Mouse (Mus musculus) testis, postnatal 10 days (tissue): ENCODE measurements at regions not wholly inside any gene's neighbourhood (a gene's known extent, or its start where the extent isn't known, plus 50 kb on each side); places are given as distances from the start of the nearest gene placed in this dataset.

Experiments
- DNase-seq: peaks from one replicate; pipeline ENCODE4 v3.0.0; 2021; ENCODE audit warnings: low spot score

- DNase-seq = no peak
Measured at GRCm38 (mm10) chr12:27496826-27497557, 154.6 kb upstream of the Sox11 start.

DNA sequence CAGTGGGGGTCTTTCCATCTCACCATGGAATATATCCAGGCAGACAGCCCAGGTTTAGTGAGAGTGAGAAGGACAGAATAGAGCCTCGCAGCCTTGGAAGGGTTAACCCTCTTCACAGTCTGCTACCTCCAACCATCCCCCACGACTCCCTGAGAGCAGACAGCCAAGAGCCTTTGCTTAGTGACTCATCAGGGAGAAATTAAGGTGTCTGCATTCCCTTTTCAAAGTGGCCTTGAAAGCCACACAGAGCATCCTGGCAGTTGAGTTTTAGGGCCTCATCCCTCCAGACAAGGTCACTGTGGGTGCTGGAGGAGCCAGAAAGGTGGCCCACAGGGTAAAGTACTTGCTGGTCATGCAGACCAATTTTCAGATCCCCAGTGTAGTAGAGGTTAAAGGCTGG lies 149.9 kb upstream of the Sox11 start:
- no peak for DNase-seq

DNA sequence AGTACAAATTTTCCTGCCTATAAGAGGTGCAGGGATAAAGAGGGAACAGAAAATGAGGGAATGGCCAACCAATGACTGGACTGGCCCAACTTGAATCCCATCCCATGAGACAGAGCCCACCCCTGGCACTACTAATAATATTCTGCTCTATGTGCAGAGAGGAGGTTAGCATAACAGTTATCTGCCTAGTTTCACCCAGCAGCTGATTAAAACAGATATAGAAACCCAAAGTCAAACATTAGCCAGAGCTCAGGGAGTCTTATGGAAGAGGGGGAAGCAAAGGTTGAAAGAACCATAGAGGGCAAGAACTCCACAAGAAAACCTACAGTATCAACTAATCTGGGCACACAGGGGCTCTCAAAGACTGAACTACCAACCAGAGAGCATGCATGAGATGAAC lies 138.9 kb upstream of the Sox11 start:
- no peak for DNase-seq

GRCm38 (mm10) chr12:27479601-27480001 lies 137.2 kb upstream of the Sox11 start:
- DNase-seq = no peak

- no peak for DNase-seq
Measured at GRCm38 (mm10) chr12:27474631-27475030, 132.3 kb upstream of the Sox11 start.

DNA sequence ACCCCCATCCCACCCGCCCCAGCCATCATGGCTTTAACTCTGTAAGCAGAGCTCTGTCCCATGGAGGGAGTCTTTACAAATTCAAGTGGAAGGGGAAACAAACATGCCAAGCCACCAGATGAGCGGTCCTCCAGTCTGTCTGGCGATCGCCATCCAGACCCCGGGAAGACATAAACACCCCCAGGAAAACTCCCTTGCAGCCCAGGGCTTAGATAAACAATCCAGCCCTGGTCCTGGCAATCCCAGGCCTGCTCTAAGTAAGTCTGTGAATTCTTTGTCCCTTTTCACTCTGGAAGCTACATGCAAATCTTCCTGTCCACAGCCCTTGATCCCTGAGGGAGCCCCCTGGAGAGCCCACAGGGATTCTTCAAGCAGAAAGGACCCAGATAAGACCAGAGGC lies 129.2 kb upstream of the Sox11 start:
- no peak for DNase-seq

DNA sequence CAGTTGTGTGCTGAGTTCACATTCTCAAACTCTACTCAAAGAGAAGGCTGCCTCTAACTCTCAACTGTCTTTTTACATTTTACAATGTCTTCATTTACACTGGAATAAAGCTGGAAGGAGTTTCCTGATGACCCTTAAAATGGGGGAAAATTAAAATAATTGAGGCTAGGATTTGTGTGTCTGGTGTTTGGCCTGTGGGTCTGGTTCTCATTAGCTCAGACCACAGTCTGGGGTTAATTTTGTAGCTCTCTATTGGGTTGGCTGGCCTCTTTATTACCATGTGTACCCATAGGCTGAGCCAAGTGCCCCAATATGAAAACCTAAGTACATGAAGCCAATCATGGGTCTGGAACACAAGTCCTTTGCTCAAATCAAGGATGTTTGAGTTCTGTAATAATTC lies 128.0 kb upstream of the Sox11 start:
- no peak for DNase-seq

- no peak for DNase-seq
Measured at GRCm38 (mm10) chr12:27468782-27469181, 126.4 kb upstream of the Sox11 start.

DNA sequence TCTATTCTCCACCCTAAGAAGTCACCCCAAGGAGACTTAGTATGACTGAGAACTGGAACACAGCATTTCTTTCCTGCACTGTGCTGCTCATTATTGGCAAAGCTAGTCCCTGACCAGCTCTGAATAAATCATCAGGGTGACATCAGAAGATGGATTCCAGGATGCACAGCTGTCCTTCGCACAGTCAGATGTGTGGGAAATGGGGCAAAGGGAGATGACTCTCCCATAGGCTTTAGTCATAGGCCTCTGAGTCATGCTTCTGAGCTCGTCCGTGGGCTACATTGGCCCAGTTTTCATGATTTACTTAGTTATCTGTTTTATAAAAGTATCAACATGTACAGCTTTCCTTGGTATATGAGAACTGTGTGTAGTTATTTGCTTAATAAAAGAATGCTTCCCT lies 125.8 kb upstream of the Sox11 start:
- no peak for DNase-seq

DNA sequence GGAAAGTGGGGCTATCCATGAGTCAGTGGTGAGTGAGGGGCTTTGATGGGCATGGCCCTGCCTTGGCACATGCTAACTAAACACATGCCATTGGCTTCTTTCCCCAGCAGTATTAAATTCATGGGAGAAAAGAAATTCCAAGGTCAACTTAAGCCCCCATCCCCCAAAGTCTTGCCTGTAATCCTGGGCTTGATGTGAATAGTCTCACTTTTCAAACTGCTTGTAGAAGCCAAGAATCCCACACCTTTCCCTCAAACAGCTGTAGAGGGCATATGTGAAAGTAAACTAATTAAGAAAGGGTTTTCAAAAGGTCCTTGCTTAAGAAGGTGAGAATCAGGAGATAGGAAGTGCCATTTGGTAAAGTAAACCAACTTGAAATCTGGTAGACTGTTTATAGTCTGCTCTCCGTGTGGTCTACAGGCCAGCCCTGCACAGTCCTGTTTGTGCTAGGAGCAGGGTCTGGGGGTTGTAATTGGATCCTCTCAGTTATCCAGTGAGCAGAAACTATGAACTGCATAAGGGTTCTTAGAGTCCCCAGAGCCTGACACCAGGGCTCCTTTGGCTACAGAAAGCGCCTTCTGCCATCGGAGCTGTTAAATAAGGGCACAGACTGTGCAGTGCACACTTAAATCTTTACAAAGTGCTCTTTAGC lies 123.3 kb upstream of the Sox11 start:
- DNase-seq = no peak

- no peak for DNase-seq
Measured at GRCm38 (mm10) chr12:27458674-27459073, 116.3 kb upstream of the Sox11 start.

DNA sequence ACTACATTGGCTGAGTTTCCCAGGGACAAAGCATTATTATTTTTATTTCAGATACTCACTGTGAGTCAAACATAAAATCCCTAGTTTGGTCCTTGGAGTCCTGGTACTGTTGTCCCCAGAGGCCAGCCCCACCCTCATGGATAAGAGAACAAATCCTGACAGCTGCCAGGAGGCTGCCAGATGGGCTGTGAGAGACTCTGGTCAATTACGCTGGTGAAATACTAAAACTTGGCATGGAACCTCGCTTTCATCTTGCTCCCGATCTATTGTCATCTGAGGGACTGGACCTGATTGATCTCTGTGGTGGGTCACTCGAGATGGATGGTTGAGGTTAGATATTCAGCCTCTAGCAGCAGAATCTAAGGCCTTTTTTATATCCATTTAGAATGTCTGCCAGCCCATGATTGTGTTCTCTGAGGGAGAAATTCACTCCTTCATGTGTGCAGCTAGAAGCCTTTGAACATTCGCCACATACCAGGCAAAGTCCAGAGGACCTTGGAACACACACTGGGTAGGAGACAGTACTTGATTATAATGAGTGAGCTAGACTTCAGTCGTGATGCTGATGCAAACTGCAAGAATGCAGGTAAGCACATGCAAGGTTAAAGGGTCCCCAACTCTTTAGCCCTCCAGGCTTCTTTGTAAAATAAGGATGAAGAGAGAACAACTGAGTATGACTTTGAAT lies 95.4 kb upstream of the Sox11 start:
- DNase-seq = no peak

- no peak for DNase-seq
Measured at GRCm38 (mm10) chr12:27431338-27431737, 89.0 kb upstream of the Sox11 start.

DNA sequence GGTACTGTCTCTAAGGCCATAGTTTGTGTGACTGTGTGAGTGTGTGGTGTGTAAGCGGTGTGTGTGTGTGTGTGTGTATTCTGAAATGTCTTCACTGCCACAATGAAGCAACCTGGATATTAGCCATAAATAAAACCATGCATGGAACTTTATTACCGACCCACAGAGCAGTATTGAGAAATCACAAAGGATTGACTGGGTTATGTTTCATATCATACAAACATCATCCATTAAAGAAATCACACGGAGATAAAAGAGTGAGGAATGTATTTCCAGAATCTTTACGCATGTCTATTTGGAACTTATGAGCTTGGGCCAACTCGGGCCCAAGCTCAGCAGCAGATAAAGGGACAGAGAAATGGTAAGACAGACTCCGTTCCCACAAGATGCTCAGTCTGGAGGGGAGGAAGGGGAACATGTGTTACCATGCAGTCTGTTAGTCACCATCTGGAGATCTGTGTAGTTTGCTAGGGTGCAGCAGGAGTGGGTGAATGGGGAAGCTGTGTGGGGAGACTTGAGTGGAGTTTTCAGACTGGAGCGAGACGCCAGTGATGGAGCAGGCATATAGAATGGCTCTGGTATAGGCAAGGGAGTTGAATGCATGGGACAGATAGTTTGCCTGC lies 75.1 kb upstream of the Sox11 start:
- no peak for DNase-seq

- no peak for DNase-seq
Measured at GRCm38 (mm10) chr12:27410555-27410954, 68.2 kb upstream of the Sox11 start.

DNA sequence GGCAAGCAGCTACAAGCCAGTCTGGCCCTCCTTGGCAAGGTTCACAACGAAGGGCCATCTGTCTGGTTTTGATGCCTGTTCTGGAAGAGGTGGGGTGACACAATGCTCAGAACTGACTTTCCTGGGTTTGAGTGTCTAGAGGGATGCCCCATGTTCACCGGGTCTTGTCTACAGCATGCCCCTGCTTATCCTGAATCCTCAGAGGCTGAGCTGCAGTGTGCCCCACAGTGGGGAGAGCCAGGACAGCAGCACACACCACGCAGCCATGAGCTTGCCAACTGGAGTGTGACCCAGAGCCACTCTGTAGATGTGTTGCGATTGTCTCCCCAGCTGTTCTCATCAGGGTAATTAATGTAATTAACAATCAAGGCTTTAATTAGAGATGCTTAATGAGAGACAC lies 66.1 kb upstream of the Sox11 start:
- DNase-seq = no peak

DNA sequence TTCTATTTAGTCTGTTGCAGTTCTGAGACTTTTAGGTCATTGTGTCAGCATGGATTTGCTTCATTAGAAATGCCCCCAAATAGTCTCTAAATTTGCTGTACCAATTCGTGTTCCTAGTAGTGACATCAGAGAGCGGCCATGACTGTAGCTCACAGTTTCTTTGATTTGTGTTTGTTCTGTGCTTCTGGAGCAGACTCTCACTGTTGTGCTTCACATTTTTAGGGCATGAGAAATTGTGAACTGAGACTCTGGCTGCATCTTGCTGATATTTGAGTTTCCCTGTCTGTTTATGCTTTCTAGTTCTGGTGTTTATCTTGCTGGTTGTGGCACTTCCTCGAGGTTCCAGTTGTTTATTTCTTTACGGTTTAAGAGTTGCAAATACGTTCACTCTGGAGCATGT lies 57.0 kb upstream of the Sox11 start:
- no peak for DNase-seq
